Mouse (Mus musculus): ENCODE measurements around the gene Krt24.
A peak's percentile ranks its signal among the peaks of the same experiment; 100 is the strongest.
"Not testable (repeated sequence)": the region's sequence is repeated elsewhere in the genome, so short reads cannot be mapped to it uniquely, and the experiment has no call there.

The Krt24 gene

GRCm38 (mm10) chr11:99250666-99251065, 34.4 kb downstream of the Krt24 start:
- no peak for DNase-seq

GRCm38 (mm10) chr11:99250241-99250640, 34.8 kb downstream of the Krt24 start:
- DNase-seq, result no peak

- peak; percentile 6 for DNase-seq
Measured at GRCm38 (mm10) chr11:99249115-99249514, 35.9 kb downstream of the Krt24 start.

DNA sequence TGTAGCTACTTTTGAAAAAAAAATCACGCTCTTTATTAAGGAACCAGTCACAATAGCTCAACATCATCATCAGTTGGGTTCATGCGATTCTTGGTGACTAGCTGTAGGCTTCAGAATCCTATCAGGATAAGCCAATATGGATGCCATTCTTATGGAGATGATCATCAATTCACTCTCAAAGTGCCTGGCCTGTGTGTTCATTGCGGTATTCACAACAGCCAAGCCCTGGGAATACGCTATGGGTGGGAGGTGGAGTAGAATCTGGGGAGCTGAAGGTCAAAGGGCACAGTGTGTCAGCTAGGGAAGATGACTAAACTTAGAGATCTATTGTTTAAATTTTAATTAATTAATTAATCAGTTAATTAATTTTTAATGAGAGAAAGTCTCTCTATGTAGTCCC, 37.1 kb downstream of the Krt24 start:
- no peak for DNase-seq

DNA sequence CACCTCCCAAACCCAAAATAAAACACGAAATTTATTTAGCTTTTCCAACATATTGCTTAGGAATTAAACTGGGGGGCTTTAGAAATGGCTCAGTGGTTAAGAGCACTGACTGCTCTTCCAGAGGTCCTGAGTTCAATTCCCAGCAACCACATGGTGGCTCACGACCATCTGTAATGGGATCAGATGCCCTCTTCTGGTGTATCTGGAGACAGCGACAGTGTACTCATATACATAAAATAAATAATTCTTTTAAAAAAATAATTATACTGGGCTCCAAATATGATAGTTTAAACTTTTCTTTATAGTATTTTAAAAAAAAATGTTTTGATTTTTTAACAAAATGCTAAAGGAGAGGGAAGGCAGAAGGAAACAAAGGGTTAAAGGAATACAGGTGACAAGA, 40.5 kb downstream of the Krt24 start:
- not testable (repeated sequence) for DNase-seq

GRCm38 (mm10) chr11:99243820-99244374, 41.2 kb downstream of the Krt24 start, which contains the start of gene Krt222:
TSS of gene Krt222 (minus strand) at chr11:99244085.
- DNase-seq, result peak; percentile 9

- DNase-seq, result no peak
Measured at GRCm38 (mm10) chr11:99243200-99243819, 41.8 kb downstream of the Krt24 start.

GRCm38 (mm10) chr11:99242056-99242455, 43.0 kb downstream of the Krt24 start:
- no peak for DNase-seq

GRCm38 (mm10) chr11:99238468-99238867, 46.6 kb downstream of the Krt24 start:
- no peak for DNase-seq

DNA sequence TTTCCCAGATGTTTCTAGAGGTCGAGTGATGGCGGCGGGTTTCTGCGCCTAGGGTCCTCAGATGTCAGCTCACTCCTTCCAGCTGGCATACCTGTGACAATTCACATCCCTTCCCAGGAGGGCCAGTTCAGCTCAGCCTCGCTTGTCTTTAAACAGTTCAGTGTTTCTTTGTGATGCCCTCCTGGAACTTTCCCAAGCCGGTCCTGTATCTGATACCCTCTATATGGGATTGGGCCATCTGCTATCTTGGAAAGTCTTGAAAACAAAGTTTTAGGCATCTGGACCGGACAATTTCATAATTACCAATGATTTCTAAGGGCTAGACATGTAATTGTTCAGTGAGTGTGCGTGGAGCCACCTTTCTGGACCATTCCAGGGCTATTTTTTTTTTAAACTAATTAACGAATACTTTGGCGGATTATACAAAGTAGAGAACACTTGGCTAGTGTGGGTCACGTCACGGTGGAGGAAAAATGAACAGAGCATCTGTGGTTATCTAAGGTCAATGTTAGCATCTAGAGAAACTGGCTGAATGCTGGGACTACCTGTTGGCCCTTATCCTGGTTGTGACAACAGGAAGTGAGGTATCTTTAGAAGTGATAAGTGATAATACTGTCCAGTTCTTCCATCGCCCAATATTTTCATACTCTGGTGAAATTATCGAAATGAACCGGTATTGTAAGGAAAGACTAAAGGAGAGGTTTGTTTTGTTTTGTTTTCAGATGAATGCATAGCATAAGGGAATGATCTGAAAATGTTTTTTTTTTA, 53.8 kb downstream of the Krt24 start:
- no peak for DNase-seq

GRCm38 (mm10) chr11:99230261-99231048, 54.6 kb downstream of the Krt24 start, which contains the start of gene Smarce1:
TSS of gene Smarce1 (minus strand) at chr11:99231017.
- peak; percentile 86 for DNase-seq
